Mouse (Mus musculus): ENCODE measurements at regions not wholly inside any gene's neighbourhood (a gene's known extent, or its start where the extent isn't known, plus 50 kb on each side); places are given as distances from the start of the nearest gene placed in this dataset.
A peak's percentile ranks its signal among the peaks of the same experiment; 100 is the strongest.

DNA sequence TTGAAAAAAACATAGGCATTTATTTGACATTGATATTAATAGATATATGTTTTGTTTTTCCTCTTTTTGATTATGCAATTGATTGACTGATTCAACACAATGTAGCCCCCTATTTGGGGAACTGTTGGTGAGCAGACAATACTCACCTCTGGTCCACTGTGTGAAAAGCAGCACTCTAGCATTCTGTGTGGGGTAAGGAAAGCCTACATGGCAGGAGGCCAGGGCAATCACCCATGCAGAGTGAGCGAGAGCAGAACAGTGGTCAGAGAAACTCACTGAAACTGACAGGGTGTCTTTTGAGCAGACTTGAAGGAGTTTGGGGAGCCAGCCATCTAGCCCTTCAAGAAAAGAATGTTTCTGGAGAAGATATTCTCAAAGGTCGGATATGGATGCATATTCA is 73.2 kb upstream of the Azi2 start:
- no peak for DNase-seq (ENCODE audit: low spot score in 2 of 2)

DNA sequence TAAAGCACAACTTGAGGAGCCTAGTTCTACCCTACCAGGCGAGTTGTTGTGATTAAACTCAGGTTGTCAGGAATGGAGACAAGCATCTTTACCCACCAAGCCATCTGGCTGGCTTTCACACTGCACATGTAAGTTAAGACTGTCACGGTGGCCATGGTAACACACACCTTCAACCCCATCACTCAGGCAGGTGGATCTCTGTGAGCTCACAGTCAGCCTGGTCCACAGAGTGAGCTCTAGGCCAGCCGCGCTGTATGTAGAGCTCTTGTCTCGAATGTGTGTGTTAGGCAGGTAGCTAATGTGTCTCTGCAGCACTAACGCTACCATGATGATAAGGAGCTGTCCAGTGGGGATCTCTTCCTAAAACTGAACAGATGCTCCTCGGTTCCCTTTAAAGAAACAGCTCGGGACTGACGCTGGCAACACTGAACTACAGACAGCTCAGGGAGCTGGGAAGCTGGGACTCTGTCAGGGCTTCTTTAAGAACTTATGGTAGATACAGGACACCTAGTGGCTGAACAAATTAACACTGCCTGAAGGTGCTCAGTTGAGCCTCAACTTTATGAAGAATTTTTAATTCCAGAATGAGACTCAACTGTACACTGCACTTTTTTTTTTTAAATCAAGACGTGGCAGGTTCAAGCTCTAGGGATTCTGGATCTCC is 73.8 kb upstream of the Azi2 start:
- DNase-seq (ENCODE audit: low spot score in 2 of 2): peak; percentile 5 to 49

DNA sequence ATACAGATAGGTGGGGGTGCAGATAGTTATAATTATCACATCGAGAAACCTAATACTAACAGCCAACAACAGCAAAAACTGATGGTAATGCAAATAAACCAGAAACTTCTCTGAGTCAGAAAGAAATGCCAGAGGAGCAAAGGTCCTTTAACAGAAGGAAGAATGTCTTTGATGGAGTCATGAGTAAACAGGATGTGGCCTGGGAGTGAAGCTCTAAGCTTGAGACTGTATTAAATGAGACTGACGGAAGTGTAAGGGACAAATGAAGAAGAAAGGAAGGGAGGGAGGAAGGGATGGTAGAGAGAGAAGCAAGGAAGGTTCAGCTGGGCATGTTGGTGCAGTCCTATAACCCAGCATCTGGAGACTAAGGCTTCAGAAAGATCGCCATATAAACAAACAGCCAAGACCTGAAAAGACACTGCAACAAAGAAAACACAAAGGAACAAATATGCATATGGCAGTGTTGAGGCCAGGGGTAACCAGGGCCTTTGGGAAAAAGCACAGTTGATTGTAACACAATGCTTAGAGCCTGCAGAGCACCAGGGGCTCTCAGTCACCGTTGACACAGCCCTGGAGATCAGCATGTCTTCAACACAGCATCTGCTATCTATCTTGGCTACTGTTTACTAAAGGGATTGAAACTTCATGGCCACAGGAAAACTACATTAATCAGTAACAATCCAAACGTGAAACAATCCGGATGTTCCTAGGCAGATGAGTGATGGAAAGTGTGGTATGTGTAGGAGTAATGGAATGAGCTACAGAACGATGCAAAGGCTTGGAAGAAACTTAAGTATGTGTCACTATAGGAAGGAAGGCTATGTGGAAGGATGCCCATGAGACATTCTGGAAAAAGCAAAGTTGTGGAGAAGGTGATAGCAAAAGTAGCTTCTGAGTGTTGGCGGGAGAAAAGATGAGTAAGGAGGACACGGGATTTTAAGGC is 77.9 kb upstream of the Azi2 start:
- no peak for DNase-seq (ENCODE audit: low spot score in 2 of 2)

DNA sequence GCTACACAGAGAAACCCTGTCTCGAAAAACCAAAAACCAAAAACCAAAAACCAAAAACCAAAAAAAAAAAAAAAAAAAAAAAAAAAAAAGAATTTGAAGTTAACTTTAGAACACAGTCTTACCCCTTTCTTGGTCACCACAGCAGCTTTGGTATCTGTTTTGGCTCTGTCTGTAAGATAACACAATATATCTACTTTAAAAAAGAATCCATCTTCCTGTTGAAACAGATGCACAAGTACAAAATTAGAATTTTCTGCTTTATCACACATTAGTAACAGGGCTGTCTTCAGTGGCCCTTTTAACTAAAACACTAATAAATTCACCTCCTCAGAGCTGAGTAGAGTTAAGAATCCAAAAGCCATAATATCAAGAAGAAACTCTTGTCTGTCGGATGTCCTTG is 80.5 kb upstream of the Azi2 start:
- DNase-seq (ENCODE audit: low spot score in 2 of 2): no peak

DNA sequence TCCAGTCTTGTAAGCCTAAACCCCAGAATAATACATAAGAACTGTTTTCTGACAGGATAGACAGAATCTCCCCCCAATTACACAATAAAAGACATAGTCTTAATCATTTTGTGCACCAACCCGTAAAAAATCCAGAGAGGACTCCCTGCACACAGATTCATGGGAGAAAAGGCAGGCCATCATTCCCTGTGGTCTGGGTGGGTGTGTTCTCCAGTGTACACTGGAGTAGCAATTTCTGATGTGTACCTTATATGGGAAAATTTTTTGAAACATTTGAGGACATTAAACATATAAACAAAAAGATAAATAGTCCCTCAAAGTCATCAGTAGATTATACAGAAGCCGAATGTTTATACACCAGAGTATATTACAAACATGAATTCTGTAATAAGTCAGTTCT is 83.1 kb upstream of the Azi2 start:
- no peak for DNase-seq (ENCODE audit: low spot score in 2 of 2)

DNA sequence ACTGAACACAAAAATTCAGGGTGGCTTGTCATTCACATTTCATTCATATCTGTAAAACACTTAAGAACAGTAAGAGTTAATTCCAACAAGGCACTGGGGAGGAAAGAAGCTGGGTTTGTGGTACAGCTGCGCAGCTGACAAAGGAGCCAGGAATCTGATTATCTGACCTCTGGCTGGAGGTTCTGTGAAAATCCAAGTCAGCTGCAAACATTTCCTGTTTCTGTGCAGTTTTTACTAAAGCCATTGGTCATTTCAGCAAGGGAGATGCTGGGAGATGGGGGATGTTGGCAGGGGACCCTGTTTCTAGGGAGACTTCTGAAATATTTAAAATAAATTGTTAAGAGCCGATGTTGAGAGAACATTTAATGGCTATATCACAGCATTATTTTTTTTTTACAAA is 83.6 kb upstream of the Azi2 start:
- no peak for DNase-seq (ENCODE audit: low spot score in 2 of 2)

DNA sequence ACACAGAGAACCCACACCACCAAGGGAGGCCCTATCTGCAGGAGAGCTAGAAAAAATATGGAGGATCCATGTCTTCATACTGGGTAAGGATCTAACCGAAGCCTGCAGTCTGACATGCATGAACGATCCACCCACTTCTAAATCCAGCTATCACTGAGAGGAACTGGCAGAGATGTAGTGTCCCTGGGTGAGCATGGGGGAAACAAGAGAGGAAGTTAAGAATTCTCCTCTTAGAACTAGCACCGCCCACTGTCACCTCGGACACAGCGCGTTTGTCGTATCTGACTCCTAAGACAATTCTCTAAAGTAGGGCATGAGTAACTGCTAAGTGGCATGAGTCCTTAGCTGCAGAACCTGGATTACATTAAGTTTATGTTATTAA is 112.8 kb upstream of the Azi2 start:
- no peak for DNase-seq (ENCODE audit: low spot score in 2 of 2)

DNA sequence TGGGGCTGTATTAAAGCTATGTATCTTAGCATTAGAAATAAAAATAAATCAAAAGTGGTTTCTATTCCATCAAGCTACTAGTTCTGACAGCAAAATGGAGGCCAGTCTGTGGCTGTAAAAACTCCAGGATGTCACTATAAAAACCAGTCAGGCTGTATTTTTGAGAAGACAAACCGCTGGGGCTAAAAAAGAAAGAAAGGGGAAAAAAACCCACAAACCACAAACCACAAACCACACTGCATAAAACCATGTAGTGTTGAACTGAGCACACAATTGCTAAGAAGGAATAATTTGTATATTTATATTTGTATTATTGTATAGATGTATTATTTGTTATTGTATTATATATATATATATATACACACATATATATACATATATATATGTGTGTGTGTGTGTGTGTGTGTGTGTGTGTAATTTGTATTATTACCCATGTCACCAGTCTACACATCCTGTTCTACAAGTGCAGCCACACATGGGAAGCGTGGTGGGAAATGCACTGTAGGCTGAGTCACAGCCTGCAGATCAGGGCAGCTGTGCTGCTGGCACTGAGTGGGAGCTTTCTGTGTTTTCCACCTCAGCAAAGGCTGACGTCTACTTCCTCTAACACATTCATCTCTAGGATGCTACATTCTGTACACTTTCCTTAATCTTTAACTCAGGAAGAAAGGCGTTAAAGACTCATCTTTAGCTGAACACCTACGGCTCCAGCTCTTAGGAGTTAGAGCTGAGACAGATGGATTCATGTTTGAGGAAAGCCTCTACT is 113.4 kb upstream of the Azi2 start:
- DNase-seq (ENCODE audit: low spot score in 2 of 2): no peak

DNA sequence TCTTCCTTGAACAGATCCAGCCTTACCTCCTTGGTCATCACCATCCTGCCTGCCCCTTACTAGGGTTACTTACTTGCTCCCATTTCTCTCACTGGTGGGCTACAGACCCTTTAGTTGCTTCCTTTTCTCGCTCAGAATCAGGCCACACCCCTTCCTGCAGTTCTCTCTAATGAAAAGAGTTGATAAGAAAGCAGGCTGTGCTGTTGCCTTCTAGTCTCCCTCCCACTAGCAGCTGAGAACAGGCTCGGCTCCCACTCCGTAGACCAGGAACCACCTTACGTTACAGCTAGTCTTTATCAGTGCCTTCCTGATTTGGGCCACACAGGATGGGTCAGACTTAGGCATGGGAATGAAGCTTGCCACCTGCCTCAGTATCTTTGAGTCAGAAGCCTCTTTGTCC is 117.3 kb upstream of the Azi2 start:
- DNase-seq (ENCODE audit: low spot score in 2 of 2): no peak

DNA sequence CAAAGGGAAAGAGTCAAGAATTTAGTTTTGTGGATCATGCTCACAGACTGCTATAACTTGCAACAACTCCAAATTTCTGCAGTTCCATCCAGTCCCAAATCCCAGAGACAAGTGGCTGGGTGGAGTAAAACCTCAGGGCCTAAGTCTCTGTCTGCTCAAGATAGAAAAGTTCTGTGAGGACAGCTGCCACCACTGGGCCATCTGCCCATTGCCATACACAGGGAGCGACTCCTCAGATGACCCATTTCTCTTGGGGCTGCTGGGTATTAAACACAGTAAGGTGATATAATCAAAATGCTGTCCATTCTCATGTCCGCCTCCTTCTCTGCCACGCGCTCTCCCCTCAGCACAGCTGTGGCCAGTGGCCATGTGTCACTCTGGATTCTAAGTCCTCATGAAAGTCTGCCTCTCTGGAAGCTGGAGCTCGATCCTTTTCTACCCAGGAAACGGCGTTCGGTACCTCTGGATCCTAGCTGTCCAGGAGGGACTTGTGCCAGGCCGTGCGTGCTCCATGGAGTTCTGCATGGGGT is 132.3 kb upstream of the Azi2 start:
- no peak for DNase-seq (ENCODE audit: low spot score in 2 of 2)

DNA sequence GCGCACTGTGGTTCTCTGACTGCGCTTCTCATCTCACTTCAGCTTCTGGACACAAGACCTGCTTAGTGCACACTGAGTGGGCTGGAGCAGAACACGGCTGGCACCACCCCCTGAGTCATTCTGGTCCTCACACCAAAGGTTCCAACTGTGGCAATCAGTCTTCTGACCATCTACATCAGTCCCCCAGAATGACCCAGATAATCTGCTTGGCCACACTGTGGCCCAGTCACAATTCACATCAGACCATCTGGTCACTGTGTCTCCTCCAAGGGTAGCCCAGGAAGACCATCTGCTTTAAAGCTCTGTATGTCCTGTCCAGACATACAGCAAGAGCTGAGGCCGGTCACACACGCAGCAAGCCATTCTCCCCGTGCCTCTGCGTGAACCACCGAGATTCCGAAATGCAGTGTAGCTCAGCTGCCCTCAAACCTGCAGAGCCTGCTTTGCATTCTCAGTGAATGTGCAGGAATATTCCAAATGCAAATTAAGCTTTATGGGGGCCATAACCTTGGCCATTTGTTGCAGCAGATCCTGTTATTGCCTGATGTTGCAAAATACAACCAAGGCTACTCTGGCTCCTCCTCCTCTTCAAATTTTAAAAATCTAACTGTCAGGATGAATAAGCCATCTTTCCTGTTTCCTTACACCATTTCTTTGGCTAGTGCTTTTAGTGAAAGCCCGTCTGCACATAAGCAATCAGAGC is 135.1 kb upstream of the Azi2 start:
- DNase-seq (ENCODE audit: low spot score in 2 of 2): no peak

DNA sequence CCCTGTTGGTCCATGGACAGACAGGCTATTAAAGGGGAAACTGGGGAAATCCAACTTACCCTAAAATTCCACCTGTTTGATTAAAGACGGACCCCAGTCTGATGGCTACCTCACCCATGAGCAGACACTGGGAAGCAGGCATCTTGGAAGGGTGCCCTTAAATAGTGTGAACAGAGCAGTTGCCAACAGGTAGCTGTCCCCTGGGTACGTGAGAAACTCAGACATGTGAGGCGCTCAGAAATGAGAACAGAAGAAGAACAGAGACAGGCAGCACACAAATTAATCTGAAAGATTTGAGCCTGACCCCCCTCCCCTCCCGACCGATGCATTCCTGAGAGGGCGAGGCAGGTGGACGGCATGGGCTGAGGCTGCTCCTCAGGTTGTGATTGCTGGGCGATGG is 135.7 kb upstream of the Azi2 start:
- no peak for DNase-seq (ENCODE audit: low spot score in 2 of 2)

DNA sequence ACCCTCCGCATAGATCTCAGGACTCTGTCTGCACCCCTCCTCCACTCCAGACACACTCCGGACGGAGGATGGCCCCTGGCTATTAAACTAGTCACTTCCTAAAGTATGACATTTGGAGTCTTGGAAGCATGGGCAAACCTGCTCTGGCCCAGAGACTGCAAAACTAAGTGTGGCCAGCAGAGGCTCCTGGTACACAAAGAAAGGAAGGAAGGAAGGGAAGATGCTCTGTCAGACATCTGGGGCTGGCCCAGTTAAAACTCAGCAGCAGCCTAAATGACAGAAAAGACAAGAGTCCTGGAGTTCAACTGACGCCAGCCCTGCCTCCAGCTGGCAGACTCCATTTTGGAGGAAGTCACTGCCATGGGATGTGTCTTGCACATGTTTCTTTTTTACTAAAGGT is 137.3 kb upstream of the Azi2 start:
- DNase-seq (ENCODE audit: low spot score in 2 of 2): peak; percentile 9 to 13

DNA sequence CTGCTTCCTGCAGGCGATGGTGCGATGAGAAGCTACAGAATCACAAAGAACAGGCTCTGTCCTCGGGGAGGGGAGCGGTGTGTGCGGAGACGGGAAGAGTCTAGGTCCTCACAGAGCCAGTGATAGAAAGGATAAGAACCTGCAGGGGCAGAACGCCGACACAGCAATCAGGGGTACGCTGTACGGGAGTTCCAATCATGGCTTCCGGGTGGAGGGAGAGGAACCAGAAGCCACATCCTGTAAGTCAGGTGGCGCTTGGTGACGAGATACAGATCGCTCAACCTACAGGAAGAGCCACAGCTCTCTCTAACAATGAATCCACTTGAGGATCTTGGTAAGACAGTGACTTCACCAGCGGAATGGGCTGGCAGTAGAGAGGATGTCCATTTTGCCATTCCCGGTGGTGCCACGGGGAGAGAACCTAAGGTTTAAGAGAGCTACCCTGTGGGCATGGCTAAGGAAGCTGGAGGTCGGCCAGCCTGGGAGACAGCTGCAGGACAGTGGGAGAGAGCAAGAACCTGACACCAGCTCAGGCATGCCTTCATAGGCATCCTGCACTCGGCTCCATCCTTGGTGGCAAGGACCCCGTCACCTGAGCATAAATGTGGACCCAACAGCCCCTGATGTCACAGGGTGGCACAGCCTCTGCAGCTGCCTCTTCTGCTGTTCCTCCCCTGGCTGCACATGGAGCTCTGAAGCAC is 137.9 kb upstream of the Azi2 start:
- no peak for DNase-seq (ENCODE audit: low spot score in 2 of 2)

DNA sequence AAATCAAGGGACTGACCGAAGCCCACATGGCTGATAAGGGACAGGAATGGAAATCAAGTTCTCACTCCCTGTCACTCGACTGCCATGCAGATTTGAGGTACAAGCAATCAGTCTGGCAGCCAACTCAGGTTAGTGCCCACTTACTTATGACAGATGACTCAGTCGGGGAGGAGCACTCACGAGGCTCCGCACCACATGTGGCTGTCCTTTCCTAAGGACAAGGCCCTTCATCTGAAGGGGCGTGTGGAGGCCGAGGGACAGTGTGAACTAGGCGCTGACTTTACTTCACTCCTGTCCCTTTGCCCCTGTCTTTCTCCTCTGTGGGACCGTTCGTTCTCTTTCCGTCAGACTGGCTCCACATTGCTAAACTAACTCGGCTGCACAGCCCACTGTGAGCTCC is 139.7 kb upstream of the Azi2 start:
- DNase-seq (ENCODE audit: low spot score in 2 of 2): no peak

DNA sequence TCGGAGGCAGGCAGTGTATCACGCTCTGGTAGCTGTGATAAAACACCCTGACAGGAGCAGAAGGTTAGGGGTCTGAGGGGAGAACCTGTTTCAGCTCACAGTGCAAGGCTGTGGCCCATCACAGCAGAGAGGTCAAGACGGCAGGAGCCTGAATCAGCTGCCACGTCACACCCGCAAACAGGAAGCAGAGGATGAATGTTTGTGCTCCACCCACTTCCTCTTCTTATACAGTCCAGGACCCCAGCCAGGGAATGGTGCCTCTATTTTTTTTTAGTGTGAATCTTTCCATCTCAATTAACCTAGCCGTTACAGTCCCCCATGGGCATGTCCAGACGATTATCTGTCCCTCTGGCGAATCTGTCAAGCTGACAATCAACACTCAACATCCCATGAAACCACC is 143.8 kb upstream of the Azi2 start:
- DNase-seq (ENCODE audit: low spot score in 2 of 2): no peak

DNA sequence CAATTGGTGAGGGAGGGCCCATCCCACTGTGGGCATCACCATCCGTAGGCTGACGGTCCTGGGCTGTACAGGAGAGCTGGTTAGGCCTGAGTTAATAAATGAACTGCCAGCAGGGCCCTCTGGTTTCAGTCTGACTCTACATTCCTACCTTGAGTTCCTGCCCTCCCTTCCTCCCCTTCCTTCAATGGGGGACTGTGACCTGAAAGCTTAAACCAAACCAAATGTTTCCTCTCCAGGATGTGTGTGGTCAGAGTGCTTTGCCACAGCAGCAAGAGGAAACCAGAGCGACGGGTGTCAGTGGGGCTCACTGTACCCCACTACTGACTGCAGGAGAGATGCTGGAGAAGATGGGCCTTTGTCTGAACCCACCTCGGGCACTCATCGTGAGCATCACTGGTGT is 147.7 kb upstream of the Azi2 start:
- no peak for DNase-seq (ENCODE audit: low spot score in 2 of 2)

DNA sequence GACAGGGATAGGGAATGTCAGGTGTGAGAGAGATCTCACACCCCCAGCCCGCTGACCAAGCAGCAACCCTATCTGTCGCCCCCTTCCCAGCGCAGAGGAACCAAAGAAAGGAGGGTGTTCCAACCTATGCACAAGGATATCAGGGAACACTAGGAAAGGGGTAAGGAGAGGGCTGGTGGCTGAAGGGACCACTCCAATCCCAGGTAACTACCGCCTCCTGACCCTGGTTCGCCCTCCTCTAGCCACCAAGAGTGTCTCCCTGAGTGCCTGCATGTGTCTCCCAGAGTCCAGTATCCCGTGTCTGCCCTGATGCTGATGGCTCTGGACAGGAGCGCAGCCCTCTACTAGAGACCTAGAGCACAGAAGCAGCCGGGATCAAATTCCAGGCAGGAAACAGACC is 167.1 kb upstream of the Azi2 start:
- DNase-seq (ENCODE audit: low spot score in 2 of 2): no peak

DNA sequence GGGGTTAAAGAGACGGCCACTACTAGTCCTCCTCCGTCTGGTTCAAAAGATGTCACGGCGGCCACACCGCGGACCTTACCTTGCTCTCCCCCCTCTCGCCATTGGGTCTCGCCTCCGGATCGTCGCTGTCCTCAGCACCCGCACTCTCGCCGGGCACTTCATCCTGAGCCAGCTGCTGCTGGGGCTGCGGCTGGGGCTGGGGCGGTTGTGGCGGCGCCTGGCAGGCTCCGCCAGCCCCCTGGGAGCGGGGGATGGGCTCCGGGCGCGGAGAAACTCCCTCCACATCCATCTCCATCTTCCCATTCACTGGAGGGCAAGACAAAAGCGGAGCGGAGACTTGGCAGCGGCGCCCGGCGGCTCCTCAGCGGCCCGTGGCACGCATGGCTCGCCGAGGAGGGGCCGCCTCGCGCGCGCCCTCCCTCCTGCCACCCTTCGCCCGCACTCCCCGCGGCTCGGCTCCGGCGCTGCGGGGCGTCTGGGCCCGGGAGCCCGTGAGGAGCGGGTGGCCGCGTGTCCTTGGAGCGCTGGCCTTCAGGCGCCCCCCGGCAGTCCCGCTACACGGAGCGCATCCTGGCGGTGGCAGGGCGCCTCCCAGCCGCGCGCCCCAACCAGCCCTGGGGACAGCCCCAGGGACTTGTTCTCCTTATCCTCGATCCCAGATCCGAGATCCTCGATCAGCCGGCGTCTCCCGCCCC is 167.8 kb upstream of the Azi2 start:
- peak; percentile 13 to 34 for DNase-seq (ENCODE audit: low spot score in 2 of 2)

DNA sequence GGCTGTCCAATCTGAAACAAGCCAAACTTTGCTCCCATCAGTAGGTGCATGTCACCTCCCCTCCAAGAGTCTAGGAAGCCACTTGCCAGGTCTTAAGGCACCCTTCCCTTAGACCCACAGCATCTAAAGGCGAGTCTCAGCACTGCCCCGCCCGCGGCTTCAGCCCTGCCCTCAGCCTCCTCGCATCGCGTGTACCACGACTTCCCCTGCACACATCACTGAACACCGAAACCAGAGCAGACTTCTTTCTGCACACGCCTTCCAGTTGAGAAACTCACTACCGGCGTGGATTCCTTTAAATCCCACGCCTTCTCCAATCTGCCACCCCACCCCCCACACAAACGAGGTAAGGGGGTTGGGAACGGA is 168.3 kb upstream of the Azi2 start:
- DNase-seq (ENCODE audit: low spot score in 2 of 2): no peak

All from layer of hippocampus, postnatal 14 days (tissue).